Mouse (Mus musculus) erythroblast, embryonic 14.5 days (primary cell): ENCODE results near the gene E330017A01Rik.
"Not testable (repeated sequence)": the region's sequence is repeated elsewhere in the genome, so short reads cannot be mapped to it uniquely, and the experiment has no call there.

Experiments used
- GATA1 ChIP-seq: IDR thresholded peaks from 2 replicates; pipeline ENCODE4 v1.6.1; 2012; ENCODE audit warnings: low read length, inconsistent platforms, mixed read lengths
- TAL1 ChIP-seq: IDR thresholded peaks from 3 replicates; pipeline ENCODE4 v1.6.1; 2012; ENCODE audit warnings: low read length, inconsistent platforms, mixed read lengths

DNA sequence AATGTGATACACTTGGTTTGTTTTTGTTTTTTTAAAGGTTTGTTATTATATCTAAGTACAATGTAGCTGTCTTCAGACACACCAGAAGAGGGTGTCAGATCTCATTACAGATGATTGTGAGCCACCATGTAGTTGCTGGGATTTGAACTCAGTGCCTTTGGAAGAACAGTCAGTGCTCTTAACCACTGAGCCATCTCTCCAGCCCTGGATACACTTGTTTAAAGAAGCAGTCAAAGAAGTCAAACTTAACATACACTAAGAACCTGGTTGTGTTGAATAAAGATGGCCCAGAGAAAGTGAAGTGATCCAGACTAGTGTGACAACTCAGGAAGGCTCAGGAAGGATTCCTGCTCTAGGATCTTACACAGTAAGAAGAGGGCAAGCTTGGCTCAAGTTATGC lies 26.6 kb upstream of the E330017A01Rik start:
- not testable (repeated sequence) for TF ChIP-seq GATA1, TAL1
